Mouse (Mus musculus): ENCODE measurements at regions not wholly inside any gene's neighbourhood (a gene's known extent, or its start where the extent isn't known, plus 50 kb on each side); places are given as distances from the start of the nearest gene placed in this dataset.

GRCm38 (mm10) chr8:126877039-126877365, 68.6 kb downstream of the Tomm20 start:
- TF ChIP-seq POLR2A (IDR thresholded peaks at IDR 0.05; ENCODE audit: borderline replicate concordance, control insufficient read depth, low read depth, low read length) (no peak), CTCF (IDR thresholded peaks at IDR 0.05; ENCODE audit: control insufficient read depth, insufficient read depth, low read length) (no peak)
- no peak overlapping the region for H3K4me3 ChIP-seq (replicated peaks; ENCODE audit: control insufficient read depth, low read depth, low read length)
- H3K27ac ChIP-seq (ENCODE audit: control insufficient read depth, insufficient read depth, low read depth, low read length, poor library complexity), result no peak overlapping the region
- peaks cover 4% of the 10 kb centered on the region; the same call in 1 of the 2 replicates for H3K4me1 ChIP-seq (ENCODE audit: control insufficient read depth, insufficient read depth, low read length)
- WGBS, result 88% methylated on average over 9 of the region's 9 CpGs

- Histone ChIP-seq H3K4me1 (ENCODE audit: control insufficient read depth, insufficient read depth, low read length) (peaks cover 4% of the 10 kb centered on the region; the same call in 1 of the 2 replicates), H3K4me3 (replicated peaks; ENCODE audit: control insufficient read depth, low read depth, low read length) (no peak overlapping the region), H3K27ac (ENCODE audit: control insufficient read depth, insufficient read depth, low read depth, low read length, poor library complexity) (no peak overlapping the region)
- WGBS, result 53% methylated on average over 9 of the region's 9 CpGs
- TF ChIP-seq POLR2A (IDR thresholded peaks at IDR 0.05; ENCODE audit: borderline replicate concordance, control insufficient read depth, low read depth, low read length), result no peak
- TF ChIP-seq CTCF (IDR thresholded peaks at IDR 0.05; ENCODE audit: control insufficient read depth, insufficient read depth, low read length), result no peak
Observed at GRCm38 (mm10) chr8:126876300-126877038, 69.2 kb downstream of the Tomm20 start.

GRCm38 (mm10) chr8:126875491-126876155, 70.0 kb downstream of the Tomm20 start:
- Histone ChIP-seq H3K27ac (ENCODE audit: control insufficient read depth, insufficient read depth, low read depth, low read length, poor library complexity) (0 out of 2 replicates have a peak overlapping the region, but pooled peaks have one; percentile 9), H3K4me3 (replicated peaks; ENCODE audit: control insufficient read depth, low read depth, low read length) (no peak overlapping the region), H3K4me1 (ENCODE audit: control insufficient read depth, insufficient read depth, low read length) (peaks cover 4% of the 10 kb centered on the region; the same call in 1 of the 2 replicates)
- no peak for TF ChIP-seq CTCF (IDR thresholded peaks at IDR 0.05; ENCODE audit: control insufficient read depth, insufficient read depth, low read length)
- TF ChIP-seq POLR2A (IDR thresholded peaks at IDR 0.05; ENCODE audit: borderline replicate concordance, control insufficient read depth, low read depth, low read length), result no peak
- whole genome bisulfite sequencing, result 80% methylated on average over 7 of the region's 7 CpGs

GRCm38 (mm10) chr8:126874846-126875245, 70.8 kb downstream of the Tomm20 start:
- no peak overlapping the region for H3K27ac ChIP-seq (ENCODE audit: control insufficient read depth, insufficient read depth, low read depth, low read length, poor library complexity)
- H3K4me3 ChIP-seq (replicated peaks; ENCODE audit: control insufficient read depth, low read depth, low read length), result no peak overlapping the region
- WGBS, result 92% methylated on average over 1 of the region's 1 CpGs
- peaks cover 4% of the 10 kb centered on the region; the same call in 1 of the 2 replicates for H3K4me1 ChIP-seq (ENCODE audit: control insufficient read depth, insufficient read depth, low read length)
- TF ChIP-seq CTCF (IDR thresholded peaks at IDR 0.05; ENCODE audit: control insufficient read depth, insufficient read depth, low read length) (no peak), POLR2A (IDR thresholded peaks at IDR 0.05; ENCODE audit: borderline replicate concordance, control insufficient read depth, low read depth, low read length) (no peak)

- Histone ChIP-seq H3K4me1 (ENCODE audit: control insufficient read depth, insufficient read depth, low read length) (peaks cover 4% of the 10 kb centered on the region; the same call in 1 of the 2 replicates), H3K4me3 (replicated peaks; ENCODE audit: control insufficient read depth, low read depth, low read length) (no peak overlapping the region), H3K27ac (ENCODE audit: control insufficient read depth, insufficient read depth, low read depth, low read length, poor library complexity) (no peak overlapping the region)
- 85% methylated on average over 6 of the region's 6 CpGs for WGBS
- no peak for TF ChIP-seq POLR2A (IDR thresholded peaks at IDR 0.05; ENCODE audit: borderline replicate concordance, control insufficient read depth, low read depth, low read length)
- TF ChIP-seq CTCF (IDR thresholded peaks at IDR 0.05; ENCODE audit: control insufficient read depth, insufficient read depth, low read length), result no peak
Observed at GRCm38 (mm10) chr8:126874126-126874730, 71.4 kb downstream of the Tomm20 start.

- Histone ChIP-seq H3K4me3 (replicated peaks; ENCODE audit: control insufficient read depth, low read depth, low read length) (no peak overlapping the region), H3K27ac (ENCODE audit: control insufficient read depth, insufficient read depth, low read depth, low read length, poor library complexity) (no peak overlapping the region), H3K4me1 (ENCODE audit: control insufficient read depth, insufficient read depth, low read length) (peaks cover 5% of the 10 kb centered on the region; the same call in 1 of the 2 replicates)
- WGBS, result 45% methylated on average over 7 of the region's 7 CpGs
- no peak for TF ChIP-seq CTCF (IDR thresholded peaks at IDR 0.05; ENCODE audit: control insufficient read depth, insufficient read depth, low read length)
- TF ChIP-seq POLR2A (IDR thresholded peaks at IDR 0.05; ENCODE audit: borderline replicate concordance, control insufficient read depth, low read depth, low read length), result no peak
Observed at GRCm38 (mm10) chr8:126873306-126873705, 72.3 kb downstream of the Tomm20 start.

- Histone ChIP-seq H3K27ac (ENCODE audit: control insufficient read depth, insufficient read depth, low read depth, low read length, poor library complexity) (no peak overlapping the region), H3K4me1 (ENCODE audit: control insufficient read depth, insufficient read depth, low read length) (peaks cover 7% of the 10 kb centered on the region), H3K4me3 (replicated peaks; ENCODE audit: control insufficient read depth, low read depth, low read length) (no peak overlapping the region)
- 50% methylated on average over 4 of the region's 4 CpGs for WGBS
- TF ChIP-seq CTCF (IDR thresholded peaks at IDR 0.05; ENCODE audit: control insufficient read depth, insufficient read depth, low read length) (no peak), POLR2A (IDR thresholded peaks at IDR 0.05; ENCODE audit: borderline replicate concordance, control insufficient read depth, low read depth, low read length) (no peak)
Observed at GRCm38 (mm10) chr8:126872574-126872973, 73.1 kb downstream of the Tomm20 start.

GRCm38 (mm10) chr8:126872133-126872532, 73.5 kb downstream of the Tomm20 start:
- Histone ChIP-seq H3K4me3 (replicated peaks; ENCODE audit: control insufficient read depth, low read depth, low read length) (no peak overlapping the region), H3K27ac (ENCODE audit: control insufficient read depth, insufficient read depth, low read depth, low read length, poor library complexity) (no peak overlapping the region), H3K4me1 (ENCODE audit: control insufficient read depth, insufficient read depth, low read length) (peaks cover 9% of the 10 kb centered on the region)
- TF ChIP-seq POLR2A (IDR thresholded peaks at IDR 0.05; ENCODE audit: borderline replicate concordance, control insufficient read depth, low read depth, low read length) (no peak), CTCF (IDR thresholded peaks at IDR 0.05; ENCODE audit: control insufficient read depth, insufficient read depth, low read length) (no peak)
- 83% methylated on average over 8 of the region's 8 CpGs for WGBS

All from bone marrow, adult 2 months (tissue).